Mouse (Mus musculus): ENCODE measurements at regions not wholly inside any gene's neighbourhood (a gene's known extent, or its start where the extent isn't known, plus 50 kb on each side); places are given as distances from the start of the nearest gene placed in this dataset.

GRCm38 (mm10) chr16:30118876-30119275 is 54.7 kb downstream of the Hes1 start:
- DNase-seq = no peak

- DNase-seq = no peak
Measured at GRCm38 (mm10) chr16:30120330-30121265, 56.4 kb downstream of the Hes1 start.

GRCm38 (mm10) chr16:30121596-30121995 is 57.4 kb downstream of the Hes1 start:
- no peak for DNase-seq

GRCm38 (mm10) chr16:30122211-30123070 is 58.3 kb downstream of the Hes1 start:
- DNase-seq = no peak

GRCm38 (mm10) chr16:30127015-30127414 is 62.8 kb downstream of the Hes1 start:
- no peak for DNase-seq

- DNase-seq = no peak
Measured at GRCm38 (mm10) chr16:30128787-30129186, 64.6 kb downstream of the Hes1 start.

GRCm38 (mm10) chr16:30129218-30130112 is 65.3 kb downstream of the Hes1 start:
- no peak for DNase-seq

- no peak for DNase-seq
Measured at GRCm38 (mm10) chr16:30130113-30130471, 65.9 kb downstream of the Hes1 start.

GRCm38 (mm10) chr16:30132086-30132485 is 67.9 kb downstream of the Hes1 start:
- no peak for DNase-seq

GRCm38 (mm10) chr16:30134642-30135165 is 70.5 kb downstream of the Hes1 start:
- no peak for DNase-seq

- no peak for DNase-seq
Measured at GRCm38 (mm10) chr16:30136849-30137248, 72.7 kb downstream of the Hes1 start.

- DNase-seq = no peak
Measured at GRCm38 (mm10) chr16:30137812-30138211, 73.6 kb downstream of the Hes1 start.

GRCm38 (mm10) chr16:30144818-30145464 is 80.8 kb downstream of the Hes1 start:
- no peak for DNase-seq

- DNase-seq = peak; percentile 19
Measured at GRCm38 (mm10) chr16:30145465-30146207, 81.5 kb downstream of the Hes1 start.

- DNase-seq = no peak
Measured at GRCm38 (mm10) chr16:30146208-30146525, 82.0 kb downstream of the Hes1 start.

- no peak for DNase-seq
Measured at GRCm38 (mm10) chr16:30147296-30147695, 83.1 kb downstream of the Hes1 start.

- no peak for DNase-seq
Measured at GRCm38 (mm10) chr16:30151104-30151503, 86.9 kb downstream of the Hes1 start.

GRCm38 (mm10) chr16:30155070-30155469 is 90.9 kb downstream of the Hes1 start:
- DNase-seq = no peak

GRCm38 (mm10) chr16:30155486-30156246 is 91.5 kb downstream of the Hes1 start:
- DNase-seq = no peak

GRCm38 (mm10) chr16:30158184-30158583 is 94.0 kb downstream of the Hes1 start:
- DNase-seq = no peak

Measured in adrenal gland, postnatal 25 days (tissue).